Mouse (Mus musculus): Measurements from ENCODE around the gene Fggy.

GRCm38 (mm10) chr4:95507946-95508311 lies 49.4 kb upstream of the Fggy start:
- no peak for TF ChIP-seq CTCF (IDR thresholded peaks at IDR 0.05; ENCODE audit: low read depth)
- TF ChIP-seq EP300 (IDR thresholded peaks at IDR 0.05; ENCODE audit: low read depth): no peak

Measured in liver, embryonic 14.5 days (tissue).